Mouse (Mus musculus): Measurements from ENCODE around the gene Mep1a.

The Mep1a gene

DNA sequence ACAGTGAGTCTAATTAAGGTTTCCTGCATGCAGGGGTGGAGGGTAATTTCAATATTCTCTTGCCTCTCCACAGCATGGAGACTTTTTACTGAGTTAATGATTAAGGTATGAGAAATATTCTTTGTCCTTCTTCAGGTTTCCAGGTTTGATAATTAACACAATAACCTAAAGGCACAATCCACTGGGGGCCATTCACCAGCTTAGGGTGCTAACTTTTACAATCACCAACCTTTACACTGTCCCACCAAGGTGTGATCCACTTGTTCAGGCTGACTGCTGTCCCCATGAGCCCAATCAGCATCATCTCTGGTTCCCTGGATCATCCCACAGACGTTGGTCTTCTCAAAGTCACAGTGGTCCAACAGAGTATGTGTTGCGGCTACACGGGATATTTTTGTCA, 16.6 kb downstream of the Mep1a start:
- no peak for DNase-seq (ENCODE audit: low spot score in 2 of 2)

- no peak for DNase-seq (ENCODE audit: low spot score in 2 of 2)
Observed at GRCm38 (mm10) chr17:43477621-43478020, 25.0 kb downstream of the Mep1a start.

- DNase-seq (ENCODE audit: low spot score in 2 of 2) = no peak
Observed at GRCm38 (mm10) chr17:43474775-43475174, 27.8 kb downstream of the Mep1a start.

- no peak for DNase-seq (ENCODE audit: low spot score in 2 of 2)
Observed at GRCm38 (mm10) chr17:43472558-43472957, 30.1 kb downstream of the Mep1a start.

GRCm38 (mm10) chr17:43470039-43470438, 32.6 kb downstream of the Mep1a start:
- DNase-seq (ENCODE audit: low spot score in 2 of 2) = no peak

GRCm38 (mm10) chr17:43460245-43461181, 42.1 kb downstream of the Mep1a start:
- peak; percentile 51 to 78 for DNase-seq (ENCODE audit: low spot score in 2 of 2)

DNA sequence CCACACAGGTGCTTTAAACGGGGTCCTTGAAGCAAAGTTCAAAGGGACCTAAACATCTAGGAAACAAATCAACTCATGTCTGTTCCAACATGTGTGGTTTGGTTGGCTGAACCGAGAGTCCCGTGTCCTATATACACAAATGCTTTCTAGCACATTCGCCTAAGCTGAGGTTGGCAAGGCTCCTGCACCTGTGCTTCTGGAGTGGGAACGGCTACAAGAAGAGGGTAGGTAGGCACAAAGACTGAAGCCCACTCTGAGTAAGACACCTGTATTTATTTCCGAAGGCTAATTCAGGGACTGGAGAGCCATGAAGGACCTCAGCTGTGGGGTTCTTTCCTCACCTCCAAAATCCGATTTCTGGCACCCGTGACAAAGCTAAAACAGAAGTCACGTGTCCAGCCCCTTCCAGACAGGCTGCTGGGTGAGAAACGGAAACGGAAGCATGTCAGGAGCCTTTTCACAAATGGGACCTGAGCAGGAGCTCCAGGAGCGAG, 42.8 kb downstream of the Mep1a start:
- DNase-seq (ENCODE audit: low spot score in 2 of 2) = no peak

DNA sequence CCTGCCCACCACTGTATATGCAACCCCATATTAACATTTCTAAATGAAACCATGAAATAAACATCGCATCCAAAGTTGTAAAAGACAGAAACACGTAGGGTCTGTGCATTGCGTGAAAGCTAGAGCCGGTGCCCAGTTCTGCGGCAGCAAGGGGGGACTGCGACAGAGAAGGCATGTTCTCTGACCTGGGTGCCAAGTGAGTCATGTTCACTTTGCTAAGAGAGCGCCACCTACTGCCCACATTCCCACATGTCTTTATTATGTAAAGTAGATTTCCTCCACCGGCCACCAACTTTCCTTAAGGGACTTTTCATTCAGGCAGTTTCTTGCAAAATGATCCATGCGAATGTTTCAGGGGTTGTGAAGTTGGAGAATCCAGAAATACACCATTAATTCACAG, 44.0 kb downstream of the Mep1a start:
- DNase-seq (ENCODE audit: low spot score in 2 of 2) = peak; percentile 63 to 83

- DNase-seq (ENCODE audit: low spot score in 2 of 2) = no peak
Observed at GRCm38 (mm10) chr17:43451216-43451615, 51.4 kb downstream of the Mep1a start.

DNA sequence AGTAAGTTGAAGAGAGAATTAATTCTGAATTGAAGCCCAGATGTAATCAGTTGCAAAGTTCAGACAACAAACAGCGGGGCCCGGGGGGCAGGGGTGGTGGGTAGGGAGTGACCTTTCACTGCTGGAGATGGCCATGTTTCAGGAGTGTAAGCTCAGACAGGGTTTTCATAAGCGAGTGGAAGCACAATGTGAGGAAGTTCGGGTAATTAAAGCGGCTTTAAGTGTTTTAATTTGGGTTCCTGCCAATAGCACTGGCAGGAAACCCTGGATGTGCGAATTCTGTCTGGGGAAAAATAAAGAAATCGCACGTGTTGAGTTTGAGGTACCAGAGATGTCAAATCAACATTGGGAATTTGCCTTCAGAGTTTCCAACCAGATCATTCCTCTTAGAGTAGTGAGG, 68.1 kb downstream of the Mep1a start:
- no peak for DNase-seq (ENCODE audit: low spot score in 2 of 2)

DNA sequence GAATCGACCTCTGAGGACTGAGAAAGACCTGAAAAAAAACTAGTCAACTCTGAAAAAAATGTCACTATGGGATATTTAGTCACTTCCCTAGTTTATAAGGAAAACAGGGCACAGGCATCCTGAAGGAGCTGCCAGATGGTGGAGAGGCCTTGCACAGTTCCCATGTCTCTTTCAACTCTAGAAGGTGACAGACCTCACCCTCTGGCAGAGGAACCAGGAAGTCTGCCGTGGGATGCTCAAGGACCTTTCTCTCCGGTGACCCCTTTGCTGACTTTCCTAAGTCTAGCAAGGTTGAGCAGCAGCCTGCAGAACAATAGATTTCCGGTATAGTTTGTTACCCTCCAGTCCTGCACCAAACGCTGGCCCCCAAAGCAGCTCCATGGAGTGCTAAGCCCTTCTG, 70.9 kb downstream of the Mep1a start:
- no peak for DNase-seq (ENCODE audit: low spot score in 2 of 2)
